Mouse (Mus musculus) liver, postnatal 0 days (tissue): ENCODE data around the gene Cradd.

Experiments used
- CTCF ChIP-seq: sonication (generic); IDR thresholded peaks from 2 replicates; pipeline ENCODE4 v1.5.1; 2016; ENCODE audit warnings: antibody characterized with exemption, low read depth
- EP300 ChIP-seq: IDR thresholded peaks from 2 replicates; pipeline ENCODE4 v1.6.1; 2016; ENCODE audit warnings: antibody characterized with exemption, low read depth, mild to moderate bottlenecking

GRCm38 (mm10) chr10:95164949-95165348, 159.0 kb downstream of the Cradd start:
- TF ChIP-seq EP300, result no peak
- TF ChIP-seq CTCF, result no peak
